Mouse (Mus musculus) c-Kit-negative CD71-positive TER-119-positive erythroid progenitor cells, embryonic 14.5 days (primary cell): ENCODE results near the gene Pten.
"Not testable (repeated sequence)": the region's sequence is repeated elsewhere in the genome, so short reads cannot be mapped to it uniquely, and the experiment has no call there.

Source experiments
- DNase-seq: peaks from one replicate; pipeline ENCODE4 v3.0.0-alpha.2; 2013; ENCODE audit warnings: low read depth, low spot score

Pten gene

DNA sequence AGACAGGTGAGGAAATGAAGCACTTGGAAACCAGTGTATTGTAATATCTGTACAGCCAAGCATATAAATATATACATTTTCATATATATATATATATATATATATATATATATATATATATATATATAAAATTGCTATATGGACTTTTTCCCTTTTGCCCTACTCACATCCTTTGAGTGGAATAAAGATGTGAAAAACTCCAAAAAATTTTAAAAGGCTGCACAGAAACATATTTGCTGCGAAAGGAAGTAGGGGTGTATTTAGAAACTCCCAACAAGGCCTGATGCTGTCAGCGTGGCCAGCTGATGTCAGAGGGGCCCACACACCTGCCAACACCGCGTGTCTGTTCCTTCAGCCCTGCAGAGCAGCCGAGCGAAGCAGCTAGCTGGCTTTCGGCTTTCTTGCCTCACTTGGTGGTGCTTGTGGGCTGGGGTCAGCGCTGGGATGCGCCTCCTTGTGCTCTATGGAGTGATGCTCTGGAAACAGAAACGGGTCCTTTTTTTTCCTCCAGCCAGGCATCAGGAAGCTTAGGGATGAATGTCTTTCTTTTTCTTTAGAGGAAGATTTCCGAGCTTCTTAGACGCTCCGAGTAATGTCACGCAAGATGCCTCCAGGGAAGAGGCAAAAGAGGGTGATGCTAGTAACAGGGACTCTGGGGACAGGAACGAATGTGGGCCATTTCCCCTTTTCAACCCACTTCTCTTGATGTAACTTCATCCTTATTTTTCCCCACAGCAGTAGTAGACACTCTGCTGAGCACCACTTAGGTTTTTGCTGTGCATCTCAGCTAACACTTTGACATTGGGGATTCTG lies 2.9 kb upstream of the Pten start:
- no peak for DNase-seq

- DNase-seq: no peak
Observed at GRCm38 (mm10) chr19:32755104-32755791, 2.0 kb upstream of the Pten start.

- peak; percentile 90 for DNase-seq
Observed at GRCm38 (mm10) chr19:32755792-32756635, 1.3 kb upstream of the Pten start.

DNA sequence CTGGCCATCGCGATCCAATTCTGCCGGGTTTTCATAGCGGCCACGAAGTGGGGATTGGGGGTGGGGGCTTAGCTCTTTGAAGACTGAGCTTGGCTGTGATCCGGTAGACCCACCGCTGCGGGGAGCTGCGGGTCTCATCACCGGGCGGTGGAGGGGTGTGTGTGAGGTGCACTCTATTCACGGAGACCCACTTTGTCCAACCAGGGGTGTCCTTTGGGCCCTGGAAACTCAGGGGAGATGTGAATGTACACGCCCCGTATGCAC lies 729 bp upstream of the Pten start:
- DNase-seq: no peak

DNA sequence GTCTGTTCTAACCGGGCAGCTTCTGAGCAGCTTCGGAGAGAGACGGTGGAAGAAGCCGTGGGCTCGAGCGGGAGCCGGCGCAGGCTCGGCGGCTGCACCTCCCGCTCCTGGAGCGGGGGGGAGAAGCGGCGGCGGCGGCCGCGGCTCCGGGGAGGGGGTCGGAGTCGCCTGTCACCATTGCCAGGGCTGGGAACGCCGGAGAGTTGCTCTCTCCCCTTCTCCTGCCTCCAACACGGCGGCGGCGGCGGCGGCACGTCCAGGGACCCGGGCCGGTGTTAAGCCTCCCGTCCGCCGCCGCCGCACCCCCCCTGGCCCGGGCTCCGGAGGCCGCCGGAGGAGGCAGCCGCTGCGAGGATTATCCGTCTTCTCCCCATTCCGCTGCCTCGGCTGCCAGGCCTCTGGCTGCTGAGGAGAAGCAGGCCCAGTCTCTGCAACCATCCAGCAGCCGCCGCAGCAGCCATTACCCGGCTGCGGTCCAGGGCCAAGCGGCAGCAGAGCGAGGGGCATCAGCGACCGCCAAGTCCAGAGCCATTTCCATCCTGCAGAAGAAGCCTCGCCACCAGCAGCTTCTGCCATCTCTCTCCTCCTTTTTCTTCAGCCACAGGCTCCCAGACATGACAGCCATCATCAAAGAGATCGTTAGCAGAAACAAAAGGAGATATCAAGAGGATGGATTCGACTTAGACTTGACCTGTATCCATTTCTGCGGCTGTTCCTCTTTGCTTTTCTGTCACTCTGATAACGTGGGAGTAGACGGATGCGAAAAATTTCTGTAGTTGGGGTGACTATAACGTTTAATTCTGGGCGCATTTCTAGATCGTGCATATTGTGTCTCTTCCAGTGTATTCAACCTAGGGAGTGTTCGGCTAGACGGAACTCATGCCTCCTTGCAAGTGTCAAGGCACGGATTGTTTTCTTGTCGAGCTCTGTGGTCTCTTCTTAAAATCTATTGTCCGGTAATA lies 815 bp downstream of the Pten start:
- DNase-seq: peak; percentile 24

GRCm38 (mm10) chr19:32758793-32759161 lies 1.5 kb downstream of the Pten start:
- no peak for DNase-seq

- DNase-seq: no peak
Observed at GRCm38 (mm10) chr19:32759357-32760024, 2.2 kb downstream of the Pten start.

DNA sequence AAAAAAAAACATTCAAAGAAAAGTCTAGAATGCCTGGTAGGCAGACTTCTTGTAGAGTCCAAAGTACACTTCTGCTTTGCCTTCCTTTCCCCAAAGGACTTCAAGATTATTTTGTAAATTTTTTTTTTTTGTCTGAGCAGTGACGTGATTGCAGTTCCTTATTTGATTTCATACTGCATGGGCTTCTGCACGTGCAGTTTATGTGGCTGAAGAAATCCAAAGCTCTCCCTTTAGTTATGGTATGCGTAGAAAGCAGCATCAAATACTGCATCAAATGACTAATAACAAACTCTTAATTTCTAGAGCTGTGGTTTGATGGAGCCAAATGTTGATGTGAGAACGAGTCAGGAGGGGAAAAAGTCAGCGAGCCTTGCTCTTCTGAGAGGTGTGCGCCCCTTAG lies 3.2 kb downstream of the Pten start:
- no peak for DNase-seq

GRCm38 (mm10) chr19:32761162-32761561 lies 3.9 kb downstream of the Pten start:
- no peak for DNase-seq

DNA sequence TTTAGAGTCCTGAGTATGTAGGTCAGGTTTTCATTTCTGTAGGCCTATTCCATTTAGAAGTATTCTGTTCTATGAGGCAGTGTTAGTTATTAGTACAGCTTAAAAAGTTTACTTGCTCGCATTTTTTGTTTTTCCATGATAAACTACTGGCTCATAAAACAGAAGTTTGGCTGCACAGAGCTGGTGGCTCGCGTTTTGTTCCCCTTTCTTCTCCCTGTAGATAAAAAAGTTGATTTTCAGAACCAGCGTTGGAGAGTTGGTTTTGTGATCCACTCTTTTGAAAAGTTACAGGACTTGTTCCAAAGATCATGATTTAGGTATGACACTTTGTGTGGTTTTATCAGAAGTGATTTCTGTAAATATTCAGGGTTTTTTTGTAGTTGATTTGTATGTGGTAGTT lies 5.2 kb downstream of the Pten start:
- no peak for DNase-seq

DNA sequence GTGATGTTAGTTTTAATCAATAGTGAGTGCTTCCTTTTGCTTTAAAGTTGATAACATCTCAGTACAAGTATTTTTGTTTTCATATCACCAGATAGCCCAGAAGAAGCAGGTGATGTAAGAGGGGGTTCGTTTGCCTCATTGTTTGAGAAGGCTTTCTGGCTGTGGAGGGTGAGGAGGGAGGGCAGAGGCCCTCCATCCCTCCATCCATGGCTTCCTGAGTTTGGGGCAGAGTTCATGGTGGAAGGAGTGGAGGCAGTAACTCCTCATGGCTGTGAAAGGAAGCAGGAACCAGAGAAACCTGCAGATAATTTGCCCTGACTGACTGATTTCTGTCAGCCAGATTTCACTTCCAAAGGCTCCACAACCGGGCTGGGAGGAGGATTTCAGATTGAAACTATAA lies 21.1 kb downstream of the Pten start:
- DNase-seq: no peak

GRCm38 (mm10) chr19:32779131-32779530 lies 21.8 kb downstream of the Pten start:
- DNase-seq: no peak

GRCm38 (mm10) chr19:32781305-32782071 lies 24.2 kb downstream of the Pten start:
- no peak for DNase-seq

DNA sequence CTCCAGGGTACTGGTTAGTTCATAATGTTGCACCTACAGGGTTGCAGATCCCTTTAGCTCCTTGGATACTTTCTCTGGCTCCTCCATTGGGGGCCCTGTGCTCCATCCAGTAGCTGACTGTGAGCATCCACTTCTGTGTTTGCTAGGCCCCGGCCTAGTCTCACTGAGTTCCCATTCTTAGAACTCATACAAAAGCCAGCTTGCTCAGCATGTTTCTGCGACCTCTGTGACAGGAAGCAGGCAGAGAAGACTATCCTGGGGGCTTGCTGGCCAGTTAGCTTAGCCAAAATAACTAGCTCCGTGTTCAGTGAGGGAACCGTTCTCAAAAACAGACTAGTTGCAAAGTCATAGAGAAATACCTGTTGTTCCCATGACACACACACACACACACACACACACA lies 30.1 kb downstream of the Pten start:
- not testable (repeated sequence) for DNase-seq

DNA sequence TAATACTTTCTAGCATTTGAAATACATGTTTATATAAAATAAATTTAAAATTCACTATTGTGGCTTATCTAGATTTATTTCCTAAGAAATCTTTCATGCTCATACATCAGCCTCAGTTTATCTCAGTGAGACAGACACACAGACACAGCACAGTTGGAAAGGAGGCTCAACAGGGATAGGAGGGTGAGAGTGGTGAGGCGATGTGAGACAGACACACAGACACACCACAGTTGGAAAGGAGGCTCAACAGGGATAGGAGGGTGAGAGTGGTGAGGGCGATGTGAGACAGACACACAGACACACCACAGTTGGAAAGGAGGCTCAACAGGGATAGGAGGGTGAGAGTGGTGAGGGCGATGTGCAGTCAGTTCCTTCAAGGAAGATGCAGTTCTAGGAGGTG lies 30.7 kb downstream of the Pten start:
- DNase-seq: not testable (repeated sequence)

DNA sequence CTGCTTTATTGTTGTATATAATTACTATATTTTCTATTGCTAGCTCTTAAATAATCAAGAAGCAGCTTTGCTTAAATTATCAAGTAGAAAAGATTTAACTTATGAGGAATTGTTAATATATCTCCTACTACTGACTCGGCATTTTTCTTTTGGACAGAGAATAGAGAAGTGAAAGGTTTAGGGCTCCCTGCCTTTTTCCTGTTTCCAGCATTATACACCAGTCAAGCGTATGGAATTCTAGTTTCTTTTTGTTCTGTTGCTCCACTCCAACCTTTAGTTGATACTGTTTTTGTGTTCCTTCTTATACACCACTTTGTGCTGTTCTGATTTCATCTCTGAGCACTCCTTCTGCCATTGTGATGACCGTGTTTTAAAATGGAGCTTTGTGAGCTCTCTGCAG lies 32.2 kb downstream of the Pten start:
- no peak for DNase-seq

DNA sequence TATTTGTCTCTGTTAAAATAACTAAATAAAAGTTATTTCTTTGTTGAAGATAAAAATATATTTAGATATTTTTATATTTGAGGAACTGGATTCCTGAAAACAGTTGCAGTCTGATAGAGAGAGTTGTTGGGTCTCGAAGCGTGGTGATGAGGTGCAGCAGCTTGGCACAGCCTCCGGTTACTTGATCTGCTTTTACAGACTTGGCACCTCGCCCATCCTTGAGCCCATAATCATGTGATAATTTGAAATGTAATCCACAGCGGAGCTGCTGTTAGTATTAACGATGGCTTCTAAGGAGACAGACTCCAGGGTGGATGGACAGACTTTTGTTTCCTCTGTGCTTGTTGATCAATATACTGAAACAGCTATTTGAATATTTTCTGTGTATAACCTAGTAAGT lies 35.3 kb downstream of the Pten start:
- no peak for DNase-seq

- no peak for DNase-seq
Observed at GRCm38 (mm10) chr19:32793901-32794300, 36.6 kb downstream of the Pten start.

DNA sequence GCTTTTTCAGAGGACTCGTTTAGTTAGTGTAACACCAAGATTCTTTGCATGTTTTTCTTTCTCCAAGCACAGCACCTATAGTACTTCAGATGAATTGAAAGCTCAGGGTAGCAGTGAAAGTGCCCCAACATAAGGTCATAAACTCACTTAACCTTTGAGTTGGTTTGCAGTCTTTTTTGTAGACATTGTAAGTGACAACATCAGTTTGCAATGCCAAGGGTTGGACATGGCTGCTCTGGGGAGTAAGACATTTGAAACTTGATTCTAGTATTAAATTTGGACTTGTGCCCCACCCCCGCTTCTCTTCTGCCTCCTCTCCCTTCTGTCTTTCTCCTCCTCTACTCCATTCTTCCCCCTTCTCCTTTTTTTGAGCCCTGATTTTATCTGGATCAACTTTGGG lies 43.3 kb downstream of the Pten start:
- no peak for DNase-seq

DNA sequence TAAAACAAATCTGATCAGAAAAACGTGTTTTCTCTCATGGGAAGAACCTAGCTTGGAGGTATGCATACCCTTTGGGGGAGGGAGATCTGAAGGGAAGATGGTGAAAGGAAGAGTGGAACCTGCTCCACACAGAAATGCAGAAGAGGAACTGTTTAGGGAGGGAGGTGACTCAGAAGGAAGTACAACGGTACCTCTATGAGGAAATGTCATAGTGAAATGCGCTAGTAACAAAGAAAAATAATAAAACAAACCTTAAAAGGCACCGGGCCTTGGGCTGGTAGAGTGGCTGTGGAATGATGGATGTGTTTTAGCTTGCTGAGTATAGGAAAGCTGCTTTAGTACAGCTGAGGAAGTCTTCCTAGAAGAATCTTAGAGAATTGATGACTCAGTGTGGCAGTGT lies 47.4 kb downstream of the Pten start:
- DNase-seq: no peak
